ENCODE assay signal across 7 mouse cellular contexts in genomic region chr5:135674349-135674775, GRCm38 (mm10). TPM values are rescaled to one million over a fixed set of nuclear protein-coding genes. Genes with fewer than 3 reads are reported as not detected.
A peak's percentile ranks its signal among the peaks of the same experiment; 100 is the strongest.
DNase-seq lines count a peak whose midpoint lies in the region; ATAC-seq and TF ChIP-seq lines count a peak whose summit lies in the region.

No protein-coding gene starts in this region.

- H3K27me3 ChIP-seq in forebrain, postnatal 0 days (ENCODE audit: insufficient read depth, low read length): no peaks in the 10 kb centered on the region
- no peaks in the 10 kb centered on the region for H3K27me3 ChIP-seq in limb, embryonic 12.5 days
- no peaks in the 10 kb centered on the region for H3K27me3 ChIP-seq in neural tube, embryonic 15.5 days (replicated peaks)

- H3K4me2 ChIP-seq in forebrain, postnatal 0 days (ENCODE audit: low read depth): peak overlapping the region; percentile 40; the same call in 1 of the 2 replicates
- H3K4me2 ChIP-seq in limb, embryonic 12.5 days: peak overlapping the region; percentile 49
- H3K4me2 ChIP-seq in neural tube, embryonic 15.5 days: peak overlapping the region; percentile 41

- no peaks in the 10 kb centered on the region for H3K9me3 ChIP-seq in forebrain, postnatal 0 days (ENCODE audit: low read length)
- no peaks in the 10 kb centered on the region for H3K9me3 ChIP-seq in limb, embryonic 12.5 days
- no peaks in the 10 kb centered on the region for H3K9me3 ChIP-seq in neural tube, embryonic 15.5 days (replicated peaks)

- peaks cover 8% of the 10 kb centered on the region; the same call in 1 of the 2 replicates for H3K4me1 ChIP-seq in forebrain, postnatal 0 days (ENCODE audit: insufficient read depth)
- H3K4me1 ChIP-seq in limb, embryonic 12.5 days (replicated peaks): peaks cover 32% of the 10 kb centered on the region
- H3K4me1 ChIP-seq in neural tube, embryonic 15.5 days: peaks cover 32% of the 10 kb centered on the region

- TF ChIP-seq CTCF in forebrain, postnatal 0 days (IDR thresholded peaks at IDR 0.05; ENCODE audit: low read depth): no peak

- no peak overlapping the region for H3K9ac ChIP-seq in forebrain, postnatal 0 days
- H3K9ac ChIP-seq in limb, embryonic 12.5 days (replicated peaks): no peak overlapping the region; the same call in 1 of the 2 replicates
- H3K9ac ChIP-seq in neural tube, embryonic 15.5 days (replicated peaks): no peak overlapping the region

- DNase-seq in embryo, embryonic 11 days: peak; percentile 82
- DNase-seq in forebrain, postnatal 0 days: no peak
- no peak for DNase-seq in layer of hippocampus, adult 9-11 months
- no peak for DNase-seq in cerebellum, postnatal 36 days

- H3K36me3 ChIP-seq in forebrain, postnatal 0 days (ENCODE audit: insufficient read depth): no peaks in the 10 kb centered on the region
- no peaks in the 10 kb centered on the region for H3K36me3 ChIP-seq in limb, embryonic 12.5 days
- no peaks in the 10 kb centered on the region for H3K36me3 ChIP-seq in neural tube, embryonic 15.5 days

- H3K4me3 ChIP-seq in forebrain, postnatal 0 days (ENCODE audit: low read depth, low read length): no peak overlapping the region
- H3K4me3 ChIP-seq in limb, embryonic 12.5 days (replicated peaks): 0 out of 2 replicates have a peak overlapping the region, but pooled peaks have one; percentile 9
- no peak overlapping the region for H3K4me3 ChIP-seq in neural tube, embryonic 15.5 days (replicated peaks)

- peak; percentile 64 for ATAC-seq in forebrain, postnatal 0 days
- ATAC-seq in limb, embryonic 12.5 days (ENCODE audit: insufficient number of reproducible peaks, insufficient read depth, low FRiP score, low TSS enrichment, low read depth): peak; percentile 52
- ATAC-seq in neural tube, embryonic 15.5 days (ENCODE audit: low FRiP score): peak; percentile 55
- ATAC-seq in frontal cortex, adult (ENCODE audit: low TSS enrichment): no peak

- WGBS in forebrain, postnatal 0 days: 26% methylated on average over 3 of the region's 3 CpGs
- WGBS in limb, embryonic 12.5 days: 35% methylated on average over 3 of the region's 3 CpGs
- WGBS in neural tube, embryonic 15.5 days: 20% methylated on average over 3 of the region's 3 CpGs

- H3K27ac ChIP-seq in forebrain, postnatal 0 days (ENCODE audit: low read depth, low read length): peak overlapping the region; percentile 75
- H3K27ac ChIP-seq in limb, embryonic 12.5 days: peak overlapping the region; percentile 77
- peak overlapping the region; percentile 75 for H3K27ac ChIP-seq in neural tube, embryonic 15.5 days (replicated peaks)

RNA-seq across cellular contexts. Expression of gene Por, which starts 4.5 kb away (rescaled TPM):
- total RNA-seq in forebrain, postnatal 0 days (2014; rRNA removed): 78.5 and 89.5 TPM in 2 replicates
- polyA plus RNA-seq in forebrain, postnatal 0 days (2015; fragmentation: Nextera tagmentation; extraction: Ambion mirVana): 76.7 and 96.1 TPM in 2 replicates
- polyA plus RNA-seq in limb, embryonic 12.5 days (2016; fragmentation: Nextera tagmentation; extraction: Ambion mirVana): 114 and 120 TPM in 2 replicates
- 91.6 and 92.1 TPM in 2 replicates for polyA plus RNA-seq in neural tube, embryonic 15.5 days (2015; fragmentation: Nextera tagmentation; extraction: Ambion mirVana)

RNA-seq across cellular contexts. Expression of gene Rhbdd2, which starts 41.9 kb away (rescaled TPM):
- 16.5 and 19.0 TPM in 2 replicates for total RNA-seq in forebrain, postnatal 0 days (2014; rRNA removed)
- 97.4 and 120 TPM in 2 replicates for polyA plus RNA-seq in forebrain, postnatal 0 days (2015; fragmentation: Nextera tagmentation; extraction: Ambion mirVana)
- 47.7 and 52.2 TPM in 2 replicates for polyA plus RNA-seq in limb, embryonic 12.5 days (2016; fragmentation: Nextera tagmentation; extraction: Ambion mirVana)
- 91.1 and 94.6 TPM in 2 replicates for polyA plus RNA-seq in neural tube, embryonic 15.5 days (2015; fragmentation: Nextera tagmentation; extraction: Ambion mirVana)
